Mouse (Mus musculus): ENCODE measurements at regions not wholly inside any gene's neighbourhood (a gene's known extent, or its start where the extent isn't known, plus 50 kb on each side); places are given as distances from the start of the nearest gene placed in this dataset.

DNA sequence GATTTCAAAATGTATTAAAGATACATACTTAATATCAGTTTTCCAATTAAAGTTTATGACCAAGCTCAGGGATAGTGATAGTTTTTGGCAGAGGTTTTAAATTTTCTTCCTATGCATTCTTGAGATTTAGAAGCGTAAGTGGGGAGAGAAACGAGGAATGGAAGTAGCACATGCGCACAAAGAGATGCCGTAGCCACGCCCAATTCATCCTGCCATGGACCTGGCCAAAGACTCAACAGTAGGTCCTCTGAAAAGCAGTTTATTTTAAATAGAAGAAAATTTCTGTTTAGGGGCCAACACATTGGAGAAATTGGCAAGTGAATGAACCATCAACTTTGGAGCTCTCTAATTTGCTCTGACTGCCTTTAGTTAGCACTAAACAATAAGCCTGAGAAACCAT, 73.5 kb upstream of the 4933412E24Rik start:
- H3K36me3 ChIP-seq (ENCODE audit: control insufficient read depth, insufficient read depth, low read length), result no peaks in the 10 kb centered on the region
- no peak overlapping the region for H3K4me2 ChIP-seq (replicated peaks; ENCODE audit: low read depth, low read length)
- H3K4me1 ChIP-seq (ENCODE audit: control insufficient read depth, insufficient read depth, low read length), result no peaks in the 10 kb centered on the region
- no peaks in the 10 kb centered on the region for H3K27me3 ChIP-seq (ENCODE audit: control insufficient read depth, insufficient read depth, low read length)
- no peak overlapping the region for H3K9ac ChIP-seq (ENCODE audit: low read depth, low read length)
- no peak for ATAC-seq (ENCODE audit: low FRiP score, low TSS enrichment)
- WGBS, result 95% methylated on average over 5 of the region's 5 CpGs
- H3K4me3 ChIP-seq (ENCODE audit: low read length), result no peak overlapping the region
- H3K27ac ChIP-seq (ENCODE audit: low read depth, low read length), result no peak overlapping the region
- no peaks in the 10 kb centered on the region for H3K9me3 ChIP-seq (ENCODE audit: control insufficient read depth, low read length)

- Histone ChIP-seq H3K36me3 (ENCODE audit: control insufficient read depth, insufficient read depth, low read length) (no peaks in the 10 kb centered on the region), H3K9me3 (ENCODE audit: control insufficient read depth, low read length) (no peaks in the 10 kb centered on the region), H3K4me2 (replicated peaks; ENCODE audit: low read depth, low read length) (no peak overlapping the region), H3K27me3 (ENCODE audit: control insufficient read depth, insufficient read depth, low read length) (no peaks in the 10 kb centered on the region), H3K4me3 (ENCODE audit: low read length) (no peak overlapping the region), H3K27ac (ENCODE audit: low read depth, low read length) (no peak overlapping the region), H3K9ac (ENCODE audit: low read depth, low read length) (no peak overlapping the region), H3K4me1 (ENCODE audit: control insufficient read depth, insufficient read depth, low read length) (no peaks in the 10 kb centered on the region)
- 84% methylated on average over 10 of the region's 10 CpGs for WGBS
- no peak for ATAC-seq (ENCODE audit: low FRiP score, low TSS enrichment)
Measured at GRCm38 (mm10) chr15:60088964-60089899, 72.8 kb upstream of the 4933412E24Rik start.
